Mouse (Mus musculus) small intestine, adult 2 months (tissue): ENCODE results near the gene Arfgap2. TPM values are rescaled to one million over a fixed set of nuclear protein-coding genes. Genes with fewer than 3 reads are reported as not detected.

Experiments
- H3K27ac ChIP-seq: fragments of 200-500 bp; 2 replicates; pipeline ENCODE4 v1.5.1; 2012; ENCODE audit warnings: low read depth, low read length, control low read depth, inconsistent platforms; ENCODE audit not compliant: insufficient read depth
- H3K27me3 ChIP-seq: fragments of 200-500 bp; 2 replicates; pipeline ENCODE4 v1.6.1; 2012; ENCODE audit warnings: mild to moderate bottlenecking, moderate library complexity, low read length, inconsistent platforms; ENCODE audit not compliant: control insufficient read depth, insufficient read depth
- H3K36me3 ChIP-seq: fragments of 200-500 bp; 2 replicates; pipeline ENCODE4 v1.6.1; 2012; ENCODE audit warnings: mild to moderate bottlenecking, low read length, control low read depth, inconsistent platforms; ENCODE audit not compliant: control insufficient read depth, insufficient read depth
- H3K4me1 ChIP-seq: fragments of 200-500 bp; 2 replicates; pipeline ENCODE4 v1.6.1; 2012; ENCODE audit warnings: low read length, inconsistent platforms, mixed read lengths; ENCODE audit not compliant: control insufficient read depth, insufficient read depth, insufficient read length
- H3K4me3 ChIP-seq: fragments of 200-500 bp; 2 replicates; pipeline ENCODE4 v1.5.1; 2012; ENCODE audit warnings: low read depth, mild to moderate bottlenecking, control low read depth, inconsistent platforms, low read length, moderate library complexity
- CTCF ChIP-seq: fragments of 200-500 bp; IDR thresholded peaks from 2 replicates; pipeline ENCODE4 v1.5.1; 2012; ENCODE audit warnings: low read depth, mild to moderate bottlenecking, control low read depth, inconsistent platforms, low read length, moderate library complexity, mixed read lengths; ENCODE audit not compliant: insufficient replicate concordance, insufficient read length; ENCODE audit errors: extremely low read depth
- POLR2A ChIP-seq: fragments of 200-500 bp; IDR thresholded peaks from 2 replicates; pipeline ENCODE4 v1.6.1; 2012; ENCODE audit warnings: low read depth, mild to moderate bottlenecking, control low read depth, inconsistent platforms, low read length, moderate library complexity
- WGBS: fragments of 180-500 bp; shearing (Covaris S2); methylation state at CpG from one replicate; pipeline ENCODE4 v1.1.7; 2018; 5-methylcytosine and 5-hydroxymethylcytosine counted together
- polyA plus RNA-seq: library from polyadenylated mRNA; depleted of rRNA; stranded (reverse); fragments of >200 nt; gene quantifications from 2 replicates; pipeline ENCODE4 v1.2.3, GENCODE M21; 2012

Arfgap2 gene
- polyA plus RNA-seq, 1 experiment = 34.6 TPM

DNA sequence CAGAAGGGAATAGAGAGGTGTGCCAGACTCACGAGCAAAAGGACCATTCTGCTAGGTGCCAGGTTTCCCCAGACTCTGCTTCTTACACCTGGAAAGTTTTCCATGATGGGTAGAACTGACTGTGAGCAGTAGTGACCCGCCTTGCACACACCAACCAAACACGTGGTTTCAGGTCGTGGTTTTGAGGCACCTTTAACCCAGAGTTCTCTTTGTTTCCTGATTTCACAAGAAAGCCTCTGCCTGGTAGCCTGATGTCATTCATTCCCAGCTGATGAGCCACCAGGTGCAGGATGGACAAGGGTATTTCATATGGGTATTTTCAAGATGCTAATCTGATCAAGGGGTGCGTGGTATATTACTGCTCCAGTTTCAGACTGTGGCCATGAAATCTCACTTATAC is 22.2 kb upstream of the Arfgap2 start:
- no peak overlapping the region for H3K4me3 ChIP-seq
- peaks cover 3% of the 10 kb centered on the region for H3K4me1 ChIP-seq
- no peak overlapping the region for H3K27ac ChIP-seq
- TF ChIP-seq CTCF (no peak), POLR2A (no peak)
- H3K27me3 ChIP-seq = no peaks in the 10 kb centered on the region
- no peaks in the 10 kb centered on the region for H3K36me3 ChIP-seq
- 26% methylated on average over 5 of the region's 5 CpGs for WGBS

DNA sequence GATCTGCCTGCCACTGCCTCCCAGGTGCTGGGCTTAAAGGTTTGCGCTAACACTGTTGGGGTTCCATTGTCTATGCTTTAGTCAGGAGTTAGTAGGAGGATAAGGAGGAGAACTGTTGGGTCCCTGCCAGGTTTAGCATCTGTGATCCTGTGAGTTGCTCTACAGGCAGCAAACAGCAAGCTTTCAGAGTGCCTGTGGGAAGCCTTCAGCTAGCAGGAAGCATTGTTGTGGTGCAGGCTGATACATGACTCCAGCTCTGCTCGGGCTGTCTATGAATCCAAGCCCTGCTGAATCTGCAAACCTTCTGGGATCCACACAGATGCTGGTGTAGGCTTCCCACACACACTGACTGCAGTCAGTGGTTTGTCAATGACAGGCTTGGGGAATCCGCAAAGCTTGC is 21.4 kb upstream of the Arfgap2 start:
- TF ChIP-seq POLR2A (no peak), CTCF (no peak)
- H3K27ac ChIP-seq = no peak overlapping the region
- H3K36me3 ChIP-seq = no peaks in the 10 kb centered on the region
- WGBS = 55% methylated on average over 3 of the region's 3 CpGs
- no peak overlapping the region for H3K4me3 ChIP-seq
- peaks cover 3% of the 10 kb centered on the region for H3K4me1 ChIP-seq
- H3K27me3 ChIP-seq = no peaks in the 10 kb centered on the region

DNA sequence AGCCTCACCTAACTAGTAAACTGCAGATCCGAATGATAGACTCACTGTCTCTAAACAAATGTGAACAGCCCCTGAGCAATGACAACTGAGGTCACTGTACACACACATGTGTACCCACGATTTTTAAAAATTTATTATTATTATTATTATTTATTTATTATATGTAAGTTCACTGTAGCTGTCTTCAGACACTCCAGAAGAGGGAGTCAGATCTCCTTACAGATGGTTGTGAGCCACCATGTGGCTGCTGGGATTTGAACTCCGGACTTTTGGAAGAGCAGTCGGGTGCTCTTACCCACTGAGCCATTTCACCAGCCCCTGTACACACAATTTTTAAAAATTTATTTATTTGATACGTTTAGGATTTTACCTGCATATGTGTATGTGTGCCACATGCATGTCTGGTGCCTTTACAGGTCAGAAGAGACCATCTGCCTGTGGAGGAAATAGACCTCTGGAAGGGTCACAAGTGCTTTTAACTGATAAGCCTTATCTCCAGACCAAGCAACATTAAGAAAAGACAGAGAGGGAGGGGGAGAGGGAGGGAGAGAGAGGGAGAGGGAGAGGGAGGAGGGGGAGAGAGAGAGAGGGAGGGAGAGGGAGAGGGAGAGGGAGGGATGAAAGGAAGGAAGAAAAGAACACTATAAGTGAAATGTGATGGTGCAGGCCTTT is 20.1 kb upstream of the Arfgap2 start:
- Histone ChIP-seq H3K4me1 (peaks cover 3% of the 10 kb centered on the region), H3K27ac (no peak overlapping the region), H3K27me3 (no peaks in the 10 kb centered on the region), H3K4me3 (no peak overlapping the region), H3K36me3 (no peaks in the 10 kb centered on the region)
- TF ChIP-seq CTCF (no peak), POLR2A (no peak)
- 61% methylated on average over 5 of the region's 5 CpGs for WGBS

DNA sequence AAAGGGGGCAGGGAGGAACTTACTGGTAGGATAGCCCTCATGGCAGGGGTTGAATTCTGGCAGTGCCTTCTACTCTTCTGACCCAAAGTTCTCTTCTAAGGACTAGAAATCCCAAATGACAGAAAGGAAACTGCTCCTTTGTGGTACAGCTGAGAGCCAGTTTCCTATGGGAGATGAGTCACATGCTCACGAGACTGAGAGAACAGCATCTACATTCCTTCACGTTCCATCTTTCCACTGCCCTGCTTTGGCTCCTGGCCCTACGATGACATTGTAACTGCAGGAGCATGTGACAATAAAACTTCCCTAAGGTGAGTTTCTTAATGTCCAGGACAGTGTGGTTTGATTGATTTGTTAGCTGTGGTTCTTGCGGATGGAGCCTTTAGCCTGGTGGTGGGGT is 16.4 kb upstream of the Arfgap2 start:
- Histone ChIP-seq H3K4me3 (no peak overlapping the region), H3K4me1 (peaks cover 2% of the 10 kb centered on the region), H3K27ac (no peak overlapping the region), H3K27me3 (no peaks in the 10 kb centered on the region), H3K36me3 (no peaks in the 10 kb centered on the region)
- 87% methylated on average over 4 of the region's 4 CpGs for WGBS
- no peak for TF ChIP-seq POLR2A
- no peak for TF ChIP-seq CTCF

DNA sequence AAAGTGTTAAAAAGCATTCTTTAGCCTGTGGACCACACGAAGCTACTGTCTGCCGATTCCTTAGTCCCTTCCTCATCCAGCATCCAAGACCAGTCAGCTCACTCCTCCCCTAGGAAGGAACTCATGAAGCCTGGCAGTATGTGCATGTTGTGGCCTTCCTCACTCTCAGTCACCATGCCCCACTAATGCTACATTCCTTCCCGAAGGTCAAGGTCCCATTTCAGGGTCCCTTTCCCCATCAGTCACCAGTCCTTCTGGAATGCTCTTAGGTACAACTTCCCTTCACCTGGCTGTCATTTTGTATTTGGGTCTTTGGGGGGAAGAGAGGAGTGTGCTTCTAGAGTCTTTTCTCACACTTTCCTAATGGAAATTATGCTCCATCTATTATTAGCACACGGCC is 12.8 kb upstream of the Arfgap2 start:
- no peak overlapping the region for H3K27ac ChIP-seq
- TF ChIP-seq CTCF = no peak
- no peak for TF ChIP-seq POLR2A
- H3K36me3 ChIP-seq = no peaks in the 10 kb centered on the region
- 71% methylated on average over 4 of the region's 4 CpGs for WGBS
- no peak overlapping the region for H3K4me3 ChIP-seq
- peaks cover 17% of the 10 kb centered on the region for H3K27me3 ChIP-seq
- peaks cover 6% of the 10 kb centered on the region; the same call in 1 of the 2 replicates for H3K4me1 ChIP-seq

DNA sequence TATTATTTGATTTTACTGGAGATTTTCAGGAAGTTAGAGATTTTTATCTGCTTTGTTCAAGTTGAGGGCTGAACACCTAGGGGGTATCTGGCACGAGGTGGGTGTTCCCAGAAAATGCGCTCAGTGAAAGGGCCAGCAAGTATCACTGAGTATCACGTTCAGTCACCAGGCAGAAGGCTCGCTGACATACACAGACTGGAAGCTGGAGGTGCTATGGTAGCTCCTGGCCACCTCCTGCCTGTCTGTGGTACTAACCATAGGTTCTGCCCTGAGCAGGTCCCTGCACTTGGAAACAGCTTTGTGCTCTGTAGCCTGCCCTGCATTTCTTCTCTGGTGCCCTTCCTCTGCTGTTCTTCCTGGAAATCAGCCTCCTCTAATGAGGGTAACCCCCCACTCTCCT is 12.3 kb upstream of the Arfgap2 start:
- no peak for TF ChIP-seq POLR2A
- TF ChIP-seq CTCF = no peak
- H3K27ac ChIP-seq = no peak overlapping the region
- WGBS = 68% methylated on average over 4 of the region's 4 CpGs
- peaks cover 21% of the 10 kb centered on the region for H3K27me3 ChIP-seq
- H3K4me3 ChIP-seq = no peak overlapping the region
- H3K36me3 ChIP-seq = no peaks in the 10 kb centered on the region
- peaks cover 9% of the 10 kb centered on the region; the same call in 1 of the 2 replicates for H3K4me1 ChIP-seq

DNA sequence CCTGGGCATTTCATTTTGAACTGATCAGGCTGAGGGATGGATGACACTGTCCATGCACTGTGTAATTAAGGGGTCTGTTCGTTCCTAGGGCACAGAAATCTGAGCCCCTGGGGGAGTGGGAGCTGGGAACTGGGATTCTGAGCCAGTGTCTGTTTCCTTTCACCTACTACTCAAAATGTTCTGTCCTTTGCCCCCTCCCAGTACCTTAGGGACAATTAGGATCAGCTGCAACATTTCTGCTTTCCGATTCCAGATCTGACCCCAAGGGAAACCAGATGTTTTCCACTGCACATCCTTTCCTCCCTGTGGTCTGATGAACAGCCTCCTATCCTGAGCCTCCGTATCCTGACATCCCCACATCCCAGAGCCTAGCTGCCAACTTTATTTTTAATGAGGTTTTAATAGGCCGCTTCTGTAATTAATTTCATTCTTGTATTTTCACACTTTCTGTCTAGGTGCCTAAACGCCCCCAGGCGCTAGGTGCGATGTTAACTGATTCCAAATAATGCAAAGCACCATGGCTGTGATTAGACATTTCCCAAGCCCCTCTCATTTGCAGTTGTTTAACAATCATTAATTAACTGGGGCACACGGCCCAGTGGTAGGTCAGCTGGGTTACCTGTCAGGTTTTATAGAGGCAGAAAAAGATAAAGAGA is 9.9 kb upstream of the Arfgap2 start:
- TF ChIP-seq POLR2A = no peak
- no peak for TF ChIP-seq CTCF
- no peaks in the 10 kb centered on the region for H3K36me3 ChIP-seq
- 65% methylated on average over 8 of the region's 8 CpGs for WGBS
- no peak overlapping the region for H3K27ac ChIP-seq
- peaks cover 21% of the 10 kb centered on the region for H3K27me3 ChIP-seq
- H3K4me3 ChIP-seq = no peak overlapping the region
- peaks cover 9% of the 10 kb centered on the region; the same call in 1 of the 2 replicates for H3K4me1 ChIP-seq
